Mouse (Mus musculus): ENCODE results near the gene Rhcg. TPM values are rescaled to one million over a fixed set of nuclear protein-coding genes. Genes with fewer than 3 reads are reported as not detected.

The Rhcg gene
- polyA plus RNA-seq, 1 experiment from 2014 or later: 4.0 TPM

DNA sequence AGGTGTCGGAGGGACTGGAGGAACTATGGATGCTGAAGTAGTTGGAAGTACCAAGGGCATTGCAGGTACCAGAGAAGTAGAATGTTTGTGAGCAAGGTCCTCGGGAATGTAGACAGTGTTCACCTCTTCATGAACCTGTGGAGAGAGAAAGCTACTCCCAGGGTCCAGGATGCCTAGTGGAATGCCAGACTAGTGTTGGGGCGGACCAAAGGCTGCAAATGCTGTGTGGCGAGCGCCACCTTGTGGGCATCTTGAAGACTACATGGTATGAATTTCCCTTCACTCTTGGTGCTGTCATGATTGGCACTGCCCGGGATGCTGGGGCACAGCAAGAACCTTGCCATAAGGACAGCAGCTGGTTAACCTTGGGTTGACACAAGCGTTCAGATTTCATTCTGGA lies 22.6 kb downstream of the Rhcg start:
- Histone ChIP-seq H3K9ac (no peak overlapping the region), H3K4me3 (no peak overlapping the region), H3K27me3 (peaks cover 13% of the 10 kb centered on the region; the same call in 1 of the 2 replicates), H3K4me2 (peak overlapping the region; percentile 16; the same call in 1 of the 2 replicates), H3K4me1 (replicated peaks) (peaks cover 42% of the 10 kb centered on the region), H3K36me3 (no peaks in the 10 kb centered on the region), H3K27ac (replicated peaks) (no peak overlapping the region), H3K9me3 (no peaks in the 10 kb centered on the region)
- ATAC-seq (ENCODE audit: low FRiP score, low read depth): peak; percentile 43
- 8% methylated on average over 7 of the region's 7 CpGs for WGBS

DNA sequence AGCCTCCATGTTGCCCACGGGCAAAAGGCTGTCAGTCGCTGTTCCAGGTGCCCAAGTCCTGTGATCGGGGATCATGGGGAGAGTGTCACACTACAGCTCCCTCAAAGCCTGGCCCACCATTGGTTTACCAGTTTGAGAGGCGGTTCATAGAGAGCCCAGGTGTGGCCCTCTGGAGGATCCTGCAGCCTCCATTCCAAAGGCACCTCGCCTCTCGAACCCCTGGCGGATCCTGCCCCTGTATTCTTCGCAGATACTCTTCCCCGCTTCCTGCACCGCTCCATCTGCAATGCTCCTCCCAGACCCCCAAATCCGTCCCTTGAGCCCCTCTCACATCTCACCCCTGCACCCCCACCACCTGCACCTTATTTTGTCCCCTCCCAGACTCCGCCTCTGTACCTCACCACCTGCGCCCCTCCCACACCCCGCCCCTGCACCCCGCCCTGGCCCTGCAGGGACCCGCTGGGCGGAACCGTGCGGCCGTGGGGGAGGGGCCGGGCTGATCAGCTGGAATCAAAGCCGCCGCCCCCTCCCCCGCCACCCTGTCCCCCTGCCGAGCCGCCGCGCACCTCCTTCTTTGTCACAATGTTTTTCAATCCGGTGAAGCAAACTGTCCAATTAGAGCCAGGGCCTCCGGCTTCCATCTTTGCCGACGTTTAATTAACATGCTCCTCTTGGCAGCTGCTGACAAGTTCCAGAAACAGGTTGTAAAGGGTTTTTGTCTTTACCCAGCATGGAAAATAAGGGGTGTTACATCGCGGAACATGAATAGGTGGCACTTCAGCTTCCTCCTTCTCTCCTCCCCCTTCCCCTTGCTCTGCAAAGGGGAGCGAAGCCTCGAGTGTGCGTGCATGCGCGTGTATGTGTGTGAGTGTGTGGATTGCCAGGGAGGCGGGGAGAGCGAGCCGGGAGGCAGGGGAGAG lies 25.4 kb downstream of the Rhcg start:
- H3K4me2 ChIP-seq: peak overlapping the region; percentile 92
- under 1% methylated on average over 39 of the region's 42 CpGs for WGBS
- no peaks in the 10 kb centered on the region for H3K9me3 ChIP-seq
- H3K36me3 ChIP-seq: no peaks in the 10 kb centered on the region
- peaks cover 44% of the 10 kb centered on the region for H3K4me1 ChIP-seq (replicated peaks)
- peak overlapping the region; percentile 53 for H3K4me3 ChIP-seq
- H3K9ac ChIP-seq: peak overlapping the region; percentile 59
- ATAC-seq (ENCODE audit: low FRiP score, low read depth): peak; percentile 70
- peak overlapping the region; percentile 81 for H3K27ac ChIP-seq (replicated peaks)
- H3K27me3 ChIP-seq: peaks cover 11% of the 10 kb centered on the region; the same call in 1 of the 2 replicates

DNA sequence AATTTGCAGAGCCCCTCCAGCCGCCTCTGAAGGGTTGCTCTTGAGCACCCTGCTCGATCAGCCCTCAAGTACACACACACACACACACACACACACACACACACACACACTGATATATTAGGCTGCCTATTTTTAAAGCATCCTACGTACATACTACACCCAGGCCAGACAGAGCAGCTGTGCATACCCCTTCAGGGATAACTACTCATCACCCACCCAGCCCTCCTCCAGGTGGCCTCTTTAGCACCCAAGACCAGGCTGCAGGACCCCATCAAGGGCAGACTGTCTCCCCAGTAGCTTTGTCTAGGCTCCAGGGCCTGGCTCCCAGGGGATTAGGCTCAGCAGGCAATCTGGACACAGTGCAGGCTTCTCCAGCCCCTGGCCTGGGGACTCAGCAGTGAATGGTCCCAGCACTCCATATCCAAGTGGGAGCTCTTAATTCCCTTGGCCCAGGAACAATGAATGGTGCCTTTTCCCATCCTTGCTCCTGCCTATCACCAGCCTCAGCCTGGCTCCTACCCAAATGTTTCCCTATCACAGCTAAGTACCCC lies 26.8 kb downstream of the Rhcg start:
- Histone ChIP-seq H3K9me3 (no peaks in the 10 kb centered on the region), H3K27me3 (peaks cover 11% of the 10 kb centered on the region; the same call in 1 of the 2 replicates), H3K4me1 (replicated peaks) (peaks cover 44% of the 10 kb centered on the region), H3K4me2 (peak overlapping the region; percentile 92), H3K36me3 (no peaks in the 10 kb centered on the region), H3K4me3 (no peak overlapping the region), H3K27ac (replicated peaks) (peak overlapping the region; percentile 81), H3K9ac (no peak overlapping the region; the same call in 1 of the 2 replicates)
- ATAC-seq (ENCODE audit: low FRiP score, low read depth): 0 out of 2 replicates have a peak, but pooled peaks have one; percentile 2
- WGBS: 10% methylated on average over 3 of the region's 3 CpGs

DNA sequence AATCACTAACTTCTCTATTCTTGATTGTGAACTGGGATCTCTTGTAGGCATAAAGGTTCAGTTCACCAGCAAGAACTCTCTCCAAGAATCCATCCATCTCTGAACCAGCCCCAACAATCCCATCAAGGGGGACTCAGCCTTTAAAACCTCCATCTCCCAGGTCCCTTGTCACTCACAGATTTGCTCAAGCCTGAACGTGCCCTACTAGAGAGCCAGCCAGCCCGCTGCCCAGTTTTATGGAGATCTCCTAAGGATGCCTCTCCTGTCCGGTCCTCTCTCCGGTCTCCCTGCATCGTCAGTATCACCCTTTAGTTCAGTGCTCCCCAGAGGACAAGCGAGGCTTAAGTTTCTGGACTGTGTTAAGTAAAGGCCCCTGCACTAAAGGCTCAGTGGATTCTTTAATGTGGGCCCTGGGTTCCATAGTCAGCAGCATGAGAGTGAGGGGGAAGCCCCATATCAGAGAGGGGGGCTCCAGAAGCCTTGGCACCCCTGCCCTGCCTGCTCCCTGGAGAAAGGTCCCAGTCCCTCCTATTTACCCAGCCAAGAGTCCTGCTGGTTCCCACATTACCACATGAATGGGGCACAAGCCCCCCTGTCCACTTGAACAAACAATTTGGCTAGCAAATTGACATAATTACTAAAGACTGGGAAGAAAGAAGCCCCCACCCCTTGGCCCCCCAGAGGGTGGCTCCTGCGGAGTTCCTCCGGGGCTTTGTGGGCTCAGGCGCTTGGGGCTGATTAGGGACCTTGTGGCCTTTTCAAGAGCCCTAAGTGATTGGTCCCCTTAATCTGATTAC lies 27.5 kb downstream of the Rhcg start:
- Histone ChIP-seq H3K27me3 (peaks cover 11% of the 10 kb centered on the region; the same call in 1 of the 2 replicates), H3K4me3 (no peak overlapping the region), H3K4me1 (replicated peaks) (peaks cover 44% of the 10 kb centered on the region), H3K9me3 (no peaks in the 10 kb centered on the region), H3K36me3 (no peaks in the 10 kb centered on the region), H3K27ac (replicated peaks) (peak overlapping the region; percentile 49; the same call in 1 of the 2 replicates), H3K9ac (no peak overlapping the region), H3K4me2 (peak overlapping the region; percentile 92)
- WGBS: 15% methylated on average over 9 of the region's 9 CpGs
- no peak for ATAC-seq (ENCODE audit: low FRiP score, low read depth)

DNA sequence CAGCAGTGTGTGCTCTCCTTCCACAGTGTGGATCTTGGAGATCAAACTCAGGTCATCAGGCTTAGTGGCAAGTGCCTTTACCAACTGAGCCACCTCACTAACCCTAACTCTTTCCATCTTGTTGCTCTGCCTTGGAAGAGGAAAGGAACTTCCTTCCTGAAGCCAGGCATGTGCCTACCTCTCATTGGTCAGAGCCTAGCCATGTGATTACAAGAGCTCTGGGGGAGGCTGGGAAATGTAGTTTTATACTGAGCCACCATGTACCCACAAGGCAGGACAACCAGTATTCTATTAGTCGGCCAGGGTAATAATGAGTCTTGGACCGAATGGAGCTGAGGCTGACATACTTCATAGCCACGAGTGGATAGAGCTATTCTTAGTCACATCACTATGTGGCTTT lies 29.2 kb downstream of the Rhcg start:
- WGBS: 88% methylated on average over 3 of the region's 3 CpGs
- no peaks in the 10 kb centered on the region for H3K9me3 ChIP-seq

DNA sequence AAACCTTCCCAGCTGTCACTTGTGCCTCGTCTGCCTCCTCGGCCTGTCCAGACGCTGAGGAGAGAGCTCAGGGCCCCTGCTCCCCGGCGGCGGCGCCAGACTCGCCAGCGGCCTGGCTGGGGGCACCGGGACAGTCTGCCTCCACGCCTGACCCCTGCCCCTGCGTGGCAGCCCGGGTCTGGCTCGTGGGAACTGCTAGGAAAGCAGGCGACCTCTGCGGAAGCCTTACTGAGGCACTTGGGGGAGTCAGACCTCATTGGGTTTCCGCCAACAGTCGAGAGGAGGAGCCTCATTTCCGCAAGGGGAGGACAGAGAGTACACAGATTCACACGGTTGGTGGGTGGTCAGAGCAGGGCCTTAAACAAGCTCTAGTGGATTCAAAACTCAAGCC lies 38.6 kb downstream of the Rhcg start:
- peaks cover 30% of the 10 kb centered on the region for H3K4me1 ChIP-seq (replicated peaks)
- no peaks in the 10 kb centered on the region for H3K27me3 ChIP-seq
- peak; percentile 75 for ATAC-seq (ENCODE audit: low FRiP score, low read depth)
- H3K27ac ChIP-seq (replicated peaks): peak overlapping the region; percentile 80
- H3K9me3 ChIP-seq: no peaks in the 10 kb centered on the region
- under 1% methylated on average over 20 of the region's 20 CpGs for WGBS
- peak overlapping the region; percentile 56 for H3K4me2 ChIP-seq
- H3K4me3 ChIP-seq: peak overlapping the region; percentile 21
- no peaks in the 10 kb centered on the region for H3K36me3 ChIP-seq
- H3K9ac ChIP-seq: peak overlapping the region; percentile 24; the same call in 1 of the 2 replicates

More for the DNA sequence above, 29.2 kb downstream of the Rhcg start:
- Histone ChIP-seq H3K4me1 (replicated peaks) (peaks cover 36% of the 10 kb centered on the region), H3K27me3 (0 out of 2 replicates have a peak, but pooled peaks cover 4% of the 10 kb centered on the region), H3K27ac (replicated peaks) (no peak overlapping the region), H3K4me3 (no peak overlapping the region), H3K9ac (no peak overlapping the region), H3K36me3 (no peaks in the 10 kb centered on the region), H3K4me2 (no peak overlapping the region)
- ATAC-seq (ENCODE audit: low FRiP score, low read depth): no peak

DNA sequence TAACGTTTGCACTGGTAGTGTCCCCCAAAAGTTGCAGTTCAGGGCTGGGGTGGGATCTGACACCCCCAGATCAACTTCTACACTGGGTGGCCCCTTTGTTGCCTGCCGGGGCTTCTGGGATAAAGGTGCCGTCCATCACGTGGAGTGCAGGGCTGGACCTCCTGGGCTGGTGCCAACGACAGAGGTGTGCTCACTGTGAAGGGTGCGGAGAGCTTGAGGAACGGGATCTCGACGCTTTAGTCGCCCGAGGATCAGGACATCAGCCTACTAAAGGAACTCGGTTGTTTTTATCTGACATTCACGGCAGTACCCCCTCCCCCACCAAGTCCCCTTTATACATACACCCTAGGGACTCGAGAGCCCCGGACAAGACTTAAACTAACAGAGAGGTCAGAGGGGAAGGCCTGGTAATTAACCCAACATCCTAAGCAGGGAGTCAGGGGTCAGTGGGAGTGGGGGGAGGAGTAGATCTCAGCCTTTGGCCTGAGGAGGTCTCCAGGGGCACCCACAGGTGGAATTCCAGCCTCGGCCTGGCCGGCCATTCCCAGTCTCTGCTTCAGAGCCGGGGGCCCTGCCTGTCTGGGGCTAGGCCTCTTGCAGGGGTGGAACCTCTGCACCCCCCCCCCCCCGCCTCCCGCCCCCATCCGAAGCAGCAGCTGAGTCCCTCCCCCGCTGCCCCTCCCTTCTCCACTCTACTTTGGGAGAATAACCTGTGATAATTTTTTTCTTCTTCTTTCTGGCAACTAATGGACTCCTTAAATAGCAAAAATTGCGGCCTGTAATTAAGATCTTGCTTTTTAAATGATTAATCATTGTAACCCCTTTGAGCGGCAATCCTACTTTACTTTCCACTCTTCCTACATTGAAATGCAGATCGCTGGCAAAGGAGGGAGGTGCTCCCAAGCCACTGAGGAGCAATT lies 39.3 kb downstream of the Rhcg start:
- Histone ChIP-seq H3K27ac (replicated peaks) (peak overlapping the region; percentile 80), H3K9me3 (no peaks in the 10 kb centered on the region), H3K4me1 (replicated peaks) (peaks cover 30% of the 10 kb centered on the region), H3K4me3 (peak overlapping the region; percentile 21), H3K9ac (peak overlapping the region; percentile 24; the same call in 1 of the 2 replicates), H3K4me2 (peak overlapping the region; percentile 56), H3K36me3 (no peaks in the 10 kb centered on the region), H3K27me3 (no peaks in the 10 kb centered on the region)
- ATAC-seq (ENCODE audit: low FRiP score, low read depth): peak; percentile 9; the same call in 1 of the 2 replicates
- WGBS: 5% methylated on average over 25 of the region's 25 CpGs

DNA sequence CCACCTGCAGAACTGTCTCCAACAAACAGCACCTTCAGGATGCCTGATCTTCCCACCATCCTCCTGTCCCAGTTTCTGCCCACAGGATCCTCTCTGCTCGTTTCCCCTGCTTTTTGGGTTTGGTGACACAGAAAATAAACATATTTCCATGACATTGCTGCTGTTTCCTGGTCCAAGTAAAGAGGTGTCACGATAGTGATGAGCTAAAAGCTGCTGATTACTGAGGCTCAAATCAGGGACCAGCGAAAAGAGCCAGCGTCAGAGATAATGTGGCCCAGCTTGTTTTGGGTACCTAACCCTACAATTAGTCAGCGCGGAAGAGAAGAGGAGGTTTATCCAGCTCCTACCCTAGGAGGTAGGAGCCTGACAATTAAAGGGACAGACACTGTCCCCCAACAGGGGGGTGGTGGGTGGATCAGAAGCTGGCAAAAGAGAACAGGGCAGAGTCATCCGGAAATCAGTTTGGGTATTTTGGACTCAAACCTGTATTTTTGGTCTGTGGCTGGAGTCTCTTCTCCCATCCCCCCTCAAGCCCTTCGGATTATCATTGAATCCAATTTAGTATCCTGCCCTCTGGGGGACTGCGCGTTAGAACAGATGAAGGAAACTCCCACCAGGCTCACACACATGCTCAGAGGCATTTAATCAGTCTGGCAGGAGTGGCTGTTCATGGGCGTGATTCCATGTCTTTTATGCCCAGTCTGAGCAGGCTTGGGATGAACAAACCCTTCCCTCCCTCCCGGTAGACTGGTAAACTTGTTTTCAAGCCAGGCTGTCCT lies 40.2 kb downstream of the Rhcg start:
- 4% methylated on average over 12 of the region's 12 CpGs for WGBS
- no peaks in the 10 kb centered on the region for H3K36me3 ChIP-seq
- H3K27ac ChIP-seq (replicated peaks): peak overlapping the region; percentile 80
- H3K27me3 ChIP-seq: no peaks in the 10 kb centered on the region
- peak; percentile 54 for ATAC-seq (ENCODE audit: low FRiP score, low read depth)
- no peak overlapping the region for H3K4me3 ChIP-seq
- no peak overlapping the region for H3K9ac ChIP-seq
- peaks cover 30% of the 10 kb centered on the region for H3K4me1 ChIP-seq (replicated peaks)
- H3K9me3 ChIP-seq: no peaks in the 10 kb centered on the region
- peak overlapping the region; percentile 56 for H3K4me2 ChIP-seq

DNA sequence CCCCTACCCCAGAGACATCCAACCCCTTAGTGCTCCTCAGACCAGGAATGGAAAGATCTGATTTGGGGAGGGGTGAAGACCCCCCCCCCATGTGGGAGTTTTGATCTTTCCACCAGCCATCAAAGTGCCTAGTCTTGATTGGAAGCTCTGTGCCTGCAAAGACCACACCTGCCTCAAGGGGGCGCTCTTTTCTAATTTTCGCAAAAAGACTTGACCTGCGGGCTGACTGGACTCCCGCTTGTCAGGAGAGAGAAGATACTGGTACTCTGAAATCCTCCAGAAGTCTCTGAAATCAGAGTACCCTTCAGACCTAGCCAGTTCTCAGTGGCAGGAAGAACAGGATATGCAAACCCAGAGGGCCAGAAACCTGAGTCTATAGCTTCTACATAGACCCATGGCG lies 40.8 kb downstream of the Rhcg start:
- no peak for ATAC-seq (ENCODE audit: low FRiP score, low read depth)
- Histone ChIP-seq H3K9me3 (no peaks in the 10 kb centered on the region), H3K4me2 (no peak overlapping the region), H3K9ac (no peak overlapping the region), H3K27me3 (no peaks in the 10 kb centered on the region), H3K27ac (replicated peaks) (peak overlapping the region; percentile 80), H3K4me1 (replicated peaks) (peaks cover 36% of the 10 kb centered on the region), H3K4me3 (no peak overlapping the region), H3K36me3 (no peaks in the 10 kb centered on the region)
- WGBS: 12% methylated on average over 5 of the region's 5 CpGs

DNA sequence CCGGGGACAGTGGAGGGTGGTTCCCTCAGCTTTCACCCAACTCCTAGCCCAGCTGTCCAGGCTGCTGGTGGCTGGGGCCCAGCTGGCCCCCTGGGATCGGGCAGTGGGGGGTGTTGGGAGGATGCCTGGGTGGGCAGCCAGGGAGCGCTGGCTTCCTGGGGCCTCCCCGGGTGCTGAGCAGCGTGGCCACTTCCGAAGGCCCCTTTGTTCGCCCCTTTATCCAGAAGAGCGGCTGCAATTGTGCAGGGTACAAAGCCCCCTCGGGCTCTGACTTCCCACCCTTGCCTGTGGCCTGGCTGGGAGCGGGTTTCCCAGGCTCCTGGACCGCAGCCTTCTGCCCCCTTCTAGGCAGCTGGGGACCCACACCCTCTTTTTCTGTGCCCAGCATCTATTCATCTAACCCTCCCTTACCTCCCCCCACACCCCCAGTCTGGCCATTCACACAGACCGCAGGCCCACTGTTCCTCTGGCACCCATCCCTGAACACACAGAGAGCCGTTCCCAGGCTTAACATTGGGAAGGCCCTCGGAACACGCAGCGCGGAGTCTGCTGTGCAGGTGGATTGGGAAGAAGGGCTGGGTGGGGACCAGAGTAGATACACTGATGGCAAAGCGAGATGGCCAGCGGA lies 45.2 kb downstream of the Rhcg start:
- Histone ChIP-seq H3K4me3 (no peak overlapping the region), H3K9ac (no peak overlapping the region), H3K27ac (replicated peaks) (peak overlapping the region; percentile 74), H3K9me3 (no peaks in the 10 kb centered on the region), H3K4me2 (no peak overlapping the region), H3K27me3 (no peaks in the 10 kb centered on the region), H3K36me3 (no peaks in the 10 kb centered on the region), H3K4me1 (replicated peaks) (peaks cover 12% of the 10 kb centered on the region)
- 21% methylated on average over 19 of the region's 19 CpGs for WGBS
- ATAC-seq (ENCODE audit: low FRiP score, low read depth): peak; percentile 89
